Mouse (Mus musculus) hindbrain, embryonic 16.5 days (tissue): Measurements from ENCODE around the gene Fhit. TPM values are rescaled to one million over a fixed set of nuclear protein-coding genes. Genes with fewer than 3 reads are reported as not detected.

Experiments
- ATAC-seq: fragments of 200-750 bp; cut with Nextera tagmentation; 2 replicates; pipeline ENCODE4 v1.8.0; 2017; ENCODE audit warnings: moderate TSS enrichment, moderate library complexity
- H3K27ac ChIP-seq: fragments of 300-500 bp; sonication (generic); 2 replicates; pipeline ENCODE4 v1.5.1; 2014; ENCODE audit warnings: low read depth, mild to moderate bottlenecking, control low read depth, low read length, moderate library complexity
- H3K27me3 ChIP-seq: fragments of 300-500 bp; sonication (generic); replicated peaks from 2 replicates; pipeline ENCODE4 v1.6.1; 2014; ENCODE audit warnings: low read length; ENCODE audit not compliant: control insufficient read depth, insufficient read depth
- H3K36me3 ChIP-seq: fragments of 300-500 bp; sonication (generic); 2 replicates; pipeline ENCODE4 v1.6.1; 2014; ENCODE audit warnings: mild to moderate bottlenecking, low read length, moderate library complexity, mixed read lengths; ENCODE audit not compliant: control insufficient read depth, insufficient read depth
- H3K4me1 ChIP-seq: fragments of 300-500 bp; sonication (generic); 2 replicates; pipeline ENCODE4 v1.6.1; 2014; ENCODE audit warnings: low read depth, low read length; ENCODE audit not compliant: control insufficient read depth, insufficient read depth
- H3K4me2 ChIP-seq: fragments of 300-500 bp; sonication (generic); 2 replicates; pipeline ENCODE4 v1.6.1; 2014; ENCODE audit warnings: mild to moderate bottlenecking, low read length, control low read depth, moderate library complexity
- H3K4me3 ChIP-seq: fragments of 300-500 bp; sonication (generic); 2 replicates; pipeline ENCODE4 v1.5.1; 2014; ENCODE audit warnings: mild to moderate bottlenecking, low read length, control low read depth, moderate library complexity
- H3K9ac ChIP-seq: fragments of 300-500 bp; sonication (generic); 2 replicates; pipeline ENCODE4 v1.6.1; 2014; ENCODE audit warnings: low read depth, mild to moderate bottlenecking, control low read depth, low read length, moderate library complexity
- H3K9me3 ChIP-seq: fragments of 300-500 bp; sonication (generic); 2 replicates; pipeline ENCODE4 v1.6.1; 2014; ENCODE audit warnings: mild to moderate bottlenecking, low read length, moderate library complexity; ENCODE audit not compliant: control insufficient read depth
- WGBS: fragments of 180-500 bp; shearing (Covaris S2); extraction: QIAGEN DNeasy Blood & Tissue Kit; methylation state at CpG from one replicate; pipeline ENCODE4 v1.1.7; 2014; 5-methylcytosine and 5-hydroxymethylcytosine counted together
- polyA plus RNA-seq: library from polyadenylated mRNA; unstranded; fragments of >200 nt; fragmentation: Nextera tagmentation; extraction: Ambion mirVana; gene quantifications from 2 replicates; pipeline ENCODE4 v1.2.1, GENCODE M21; 2015

The Fhit gene
- polyA plus RNA-seq, 1 experiment from 2014 or later = 8.5 TPM

- 79% methylated on average over 2 of the region's 2 CpGs for WGBS
- Histone ChIP-seq H3K27me3 (no peaks in the 10 kb centered on the region), H3K36me3 (no peaks in the 10 kb centered on the region), H3K9me3 (no peaks in the 10 kb centered on the region), H3K4me3 (no peak overlapping the region), H3K9ac (no peak overlapping the region), H3K4me1 (no peaks in the 10 kb centered on the region), H3K27ac (no peak overlapping the region), H3K4me2 (no peak overlapping the region)
- ATAC-seq = no peak
These were observed 530.9 kb downstream of the Fhit start for GRCm38 (mm10) chr14:10630831-10631360.

GRCm38 (mm10) chr14:10593467-10593866 lies 568.4 kb downstream of the Fhit start:
- Histone ChIP-seq H3K9ac (no peak overlapping the region), H3K9me3 (no peaks in the 10 kb centered on the region), H3K4me2 (no peak overlapping the region), H3K4me3 (no peak overlapping the region), H3K36me3 (no peaks in the 10 kb centered on the region), H3K27me3 (no peaks in the 10 kb centered on the region), H3K4me1 (no peaks in the 10 kb centered on the region), H3K27ac (no peak overlapping the region)
- WGBS = 90% methylated on average over 5 of the region's 5 CpGs
- no peak for ATAC-seq

- Histone ChIP-seq H3K9ac (no peak overlapping the region), H3K27me3 (no peaks in the 10 kb centered on the region), H3K27ac (no peak overlapping the region), H3K4me1 (no peaks in the 10 kb centered on the region), H3K4me3 (no peak overlapping the region), H3K9me3 (no peaks in the 10 kb centered on the region), H3K4me2 (no peak overlapping the region), H3K36me3 (no peaks in the 10 kb centered on the region)
- 92% methylated on average over 3 of the region's 3 CpGs for WGBS
- no peak for ATAC-seq
These were observed 592.8 kb downstream of the Fhit start for GRCm38 (mm10) chr14:10568937-10569552.

GRCm38 (mm10) chr14:10567771-10568170 lies 594.1 kb downstream of the Fhit start:
- Histone ChIP-seq H3K4me2 (no peak overlapping the region), H3K4me1 (no peaks in the 10 kb centered on the region), H3K9me3 (no peaks in the 10 kb centered on the region), H3K4me3 (no peak overlapping the region), H3K9ac (no peak overlapping the region), H3K27ac (no peak overlapping the region), H3K27me3 (no peaks in the 10 kb centered on the region), H3K36me3 (no peaks in the 10 kb centered on the region)
- WGBS = 81% methylated on average over 2 of the region's 2 CpGs
- ATAC-seq = no peak

- Histone ChIP-seq H3K27me3 (no peaks in the 10 kb centered on the region), H3K36me3 (no peaks in the 10 kb centered on the region), H3K27ac (no peak overlapping the region), H3K9ac (no peak overlapping the region), H3K4me3 (no peak overlapping the region), H3K9me3 (no peaks in the 10 kb centered on the region), H3K4me2 (no peak overlapping the region), H3K4me1 (no peaks in the 10 kb centered on the region)
- ATAC-seq = peak; percentile 27; the same call in 1 of the 2 replicates
- WGBS = 19% methylated on average over 6 of the region's 6 CpGs
These were observed 607.1 kb downstream of the Fhit start for GRCm38 (mm10) chr14:10554755-10555154.

DNA sequence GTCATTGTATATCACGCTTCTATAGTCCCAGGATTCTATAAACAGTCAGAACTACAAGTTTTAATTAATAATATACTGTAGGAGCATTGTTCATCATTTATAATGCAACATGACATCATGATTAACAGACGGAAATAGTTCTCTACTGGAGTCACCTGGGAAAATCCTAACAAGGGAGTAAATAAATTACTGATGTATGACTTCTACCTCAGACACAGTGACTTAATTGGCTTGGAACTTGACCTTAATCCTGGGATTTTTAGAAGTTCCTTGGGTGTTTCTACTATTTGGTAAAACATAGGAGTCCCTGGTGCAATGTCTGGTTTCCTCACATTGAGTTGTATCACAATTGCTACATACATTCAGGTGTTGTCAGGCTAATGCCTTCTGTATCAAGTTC lies 613.2 kb downstream of the Fhit start:
- whole genome bisulfite sequencing = 79% methylated on average over 2 of the region's 2 CpGs

GRCm38 (mm10) chr14:10545916-10546315 lies 615.9 kb downstream of the Fhit start:
- no peak overlapping the region for H3K27ac ChIP-seq
- ATAC-seq = no peak
- no peaks in the 10 kb centered on the region for H3K4me1 ChIP-seq
- H3K36me3 ChIP-seq = no peaks in the 10 kb centered on the region
- no peaks in the 10 kb centered on the region for H3K27me3 ChIP-seq
- H3K4me2 ChIP-seq = no peak overlapping the region
- H3K4me3 ChIP-seq = no peak overlapping the region
- H3K9me3 ChIP-seq = no peaks in the 10 kb centered on the region
- no peak overlapping the region for H3K9ac ChIP-seq
- 43% methylated on average over 3 of the region's 3 CpGs for WGBS

More for the DNA sequence above, 613.2 kb downstream of the Fhit start:
- no peaks in the 10 kb centered on the region for H3K4me1 ChIP-seq
- H3K27ac ChIP-seq = no peak overlapping the region
- H3K9ac ChIP-seq = no peak overlapping the region
- no peak overlapping the region for H3K4me2 ChIP-seq
- H3K36me3 ChIP-seq = no peaks in the 10 kb centered on the region
- H3K9me3 ChIP-seq = no peaks in the 10 kb centered on the region
- no peak overlapping the region for H3K4me3 ChIP-seq
- ATAC-seq = no peak
- no peaks in the 10 kb centered on the region for H3K27me3 ChIP-seq

- WGBS = 73% methylated on average over 2 of the region's 2 CpGs
- H3K4me2 ChIP-seq = no peak overlapping the region
- no peaks in the 10 kb centered on the region for H3K9me3 ChIP-seq
- H3K27me3 ChIP-seq = no peaks in the 10 kb centered on the region
- H3K9ac ChIP-seq = no peak overlapping the region
- no peaks in the 10 kb centered on the region for H3K36me3 ChIP-seq
- H3K27ac ChIP-seq = no peak overlapping the region
- no peaks in the 10 kb centered on the region for H3K4me1 ChIP-seq
- no peak overlapping the region for H3K4me3 ChIP-seq
- no peak for ATAC-seq
These were observed 627.0 kb downstream of the Fhit start for GRCm38 (mm10) chr14:10534862-10535261.

DNA sequence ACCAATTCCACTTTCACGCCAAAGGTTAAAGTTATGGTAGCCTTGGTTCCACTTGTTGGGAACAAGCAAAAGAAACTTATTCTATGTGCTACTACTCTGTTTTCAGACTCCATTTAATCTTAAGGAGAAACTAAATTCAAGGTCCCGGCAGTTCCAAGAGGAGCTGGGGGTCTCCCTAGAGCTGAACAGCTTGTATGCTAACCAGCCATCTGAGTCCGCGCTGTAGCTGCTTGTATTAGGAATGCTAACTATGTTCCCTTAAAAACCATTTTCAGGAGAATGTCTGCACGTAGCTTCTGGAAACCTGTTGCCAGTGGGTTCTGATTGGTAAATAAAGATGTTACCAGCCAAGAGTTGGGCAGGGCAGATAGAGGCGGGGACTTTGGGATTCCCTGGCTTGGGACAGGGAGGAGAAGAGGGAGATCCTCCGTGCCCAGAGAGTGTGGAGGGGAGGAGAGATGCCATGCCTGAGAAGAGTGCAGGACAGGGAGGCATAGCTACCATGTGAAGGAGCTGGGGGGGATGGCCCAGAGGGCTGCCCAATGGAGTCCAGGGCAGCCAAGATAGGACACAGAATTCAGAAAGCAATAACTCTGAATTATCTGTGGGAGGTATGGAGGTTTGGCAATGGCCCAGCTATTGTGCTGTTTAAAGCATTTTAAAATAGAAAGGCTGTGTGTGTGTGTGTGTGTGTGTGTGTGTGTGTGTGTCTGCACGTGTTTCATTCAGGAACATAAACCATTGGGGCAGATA lies 629.9 kb downstream of the Fhit start:
- Histone ChIP-seq H3K4me3 (no peak overlapping the region), H3K27ac (no peak overlapping the region), H3K4me2 (no peak overlapping the region), H3K9ac (no peak overlapping the region), H3K36me3 (no peaks in the 10 kb centered on the region), H3K4me1 (no peaks in the 10 kb centered on the region), H3K9me3 (no peaks in the 10 kb centered on the region), H3K27me3 (no peaks in the 10 kb centered on the region)
- ATAC-seq = no peak
- WGBS = 71% methylated on average over 8 of the region's 8 CpGs
